Mouse (Mus musculus): ENCODE measurements around the gene Ppara. TPM values are rescaled to one million over a fixed set of nuclear protein-coding genes. Genes with fewer than 3 reads are reported as not detected.
A peak's percentile ranks its signal among the peaks of the same experiment; 100 is the strongest.

The Ppara gene
- total RNA-seq, 2 experiments from 2014 or later: 44.7 to 58.8 TPM

GRCm38 (mm10) chr15:85717800-85718199 is 17.0 kb upstream of the Ppara start:
- no peak for DNase-seq (ENCODE audit: low spot score)
- intact Hi-C loops (cut with DNase I): loop anchor here (5.0 to 10.0 kb wide), 3 partner anchors 320 to 417 kb away; partner anchors contain the start of gene Atxn10

GRCm38 (mm10) chr15:85719017-85719416 is 15.8 kb upstream of the Ppara start:
- DNase-seq (ENCODE audit: low spot score): no peak
- intact Hi-C loops (cut with DNase I): loop anchor here (5.0 to 10.0 kb wide), 3 partner anchors 318 to 416 kb away; partner anchors contain the start of gene Atxn10

- DNase-seq (ENCODE audit: low spot score): no peak
- intact Hi-C loops (cut with DNase I): no loop called here
These were observed 14.4 kb upstream of the Ppara start for GRCm38 (mm10) chr15:85720366-85720841.

- DNase-seq (ENCODE audit: low spot score): peak; percentile 56
- intact Hi-C loops (cut with DNase I): no loop called here
These were observed 10.3 kb upstream of the Ppara start for GRCm38 (mm10) chr15:85724271-85725165.

GRCm38 (mm10) chr15:85728224-85728623 is 6.6 kb upstream of the Ppara start:
- no peak for DNase-seq (ENCODE audit: low spot score)
- intact Hi-C loops (cut with DNase I): no loop called here

- DNase-seq (ENCODE audit: low spot score): no peak
- intact Hi-C loops (cut with DNase I): no loop called here
These were observed 5.5 kb upstream of the Ppara start for GRCm38 (mm10) chr15:85729256-85729655.

- intact Hi-C loops (cut with DNase I): no loop called here
These were observed 4.8 kb upstream of the Ppara start for GRCm38 (mm10) chr15:85730027-85730426.

GRCm38 (mm10) chr15:85731885-85732603 is 2.7 kb upstream of the Ppara start:
- no peak for DNase-seq (ENCODE audit: low spot score)
- intact Hi-C loops (cut with DNase I): no loop called here

More at GRCm38 (mm10) chr15:85730027-85730426, 4.8 kb upstream of the Ppara start:
- no peak for DNase-seq (ENCODE audit: low spot score)

- no peak for DNase-seq (ENCODE audit: low spot score)
- intact Hi-C loops (cut with DNase I): no loop called here
These were observed 2.2 kb upstream of the Ppara start for GRCm38 (mm10) chr15:85732604-85732968.

- no peak for DNase-seq (ENCODE audit: low spot score)
- intact Hi-C loops (cut with DNase I): no loop called here
These were observed 1.1 kb upstream of the Ppara start for GRCm38 (mm10) chr15:85733686-85734085.

- no peak for DNase-seq (ENCODE audit: low spot score)
- intact Hi-C loops (cut with DNase I): no loop called here
These were observed 635 bp upstream of the Ppara start for GRCm38 (mm10) chr15:85734148-85734547.

GRCm38 (mm10) chr15:85735063-85735835 is 466 bp downstream of the Ppara start:
- intact Hi-C loops (cut with DNase I): loop anchor here (5.0 kb wide), 1 partner anchor 77 kb away; the partner anchor contains the start of gene Cdpf1
- DNase-seq (ENCODE audit: low spot score): peak; percentile 89

- intact Hi-C loops (cut with DNase I): loop anchor here (5.0 kb wide), 1 partner anchor 76 kb away; the partner anchor contains the start of gene Cdpf1
- DNase-seq (ENCODE audit: low spot score): no peak
These were observed 1.0 kb downstream of the Ppara start for GRCm38 (mm10) chr15:85735836-85736190.

- intact Hi-C loops (cut with DNase I): loop anchor here (5.0 kb wide), 1 partner anchor 76 kb away; the partner anchor contains the start of gene Cdpf1
- no peak for DNase-seq (ENCODE audit: low spot score)
These were observed 1.7 kb downstream of the Ppara start for GRCm38 (mm10) chr15:85736506-85736905.

GRCm38 (mm10) chr15:85738416-85738815 is 3.6 kb downstream of the Ppara start:
- no peak for DNase-seq (ENCODE audit: low spot score)
- intact Hi-C loops (cut with DNase I): loop anchor here (5.0 kb wide), 1 partner anchor 74 kb away; the partner anchor contains the start of gene Cdpf1

- intact Hi-C loops (cut with DNase I): loop anchor here (5.0 kb wide), 1 partner anchor 73 kb away; the partner anchor contains the start of gene Cdpf1
- DNase-seq (ENCODE audit: low spot score): no peak
These were observed 4.2 kb downstream of the Ppara start for GRCm38 (mm10) chr15:85738939-85739338.

GRCm38 (mm10) chr15:85742608-85743007 is 7.8 kb downstream of the Ppara start:
- no peak for DNase-seq (ENCODE audit: low spot score)
- intact Hi-C loops (cut with DNase I): no loop called here

- intact Hi-C loops (cut with DNase I): no loop called here
- no peak for DNase-seq (ENCODE audit: low spot score)
These were observed 9.2 kb downstream of the Ppara start for GRCm38 (mm10) chr15:85743946-85744345.

GRCm38 (mm10) chr15:85746178-85746577 is 11.4 kb downstream of the Ppara start:
- no peak for DNase-seq (ENCODE audit: low spot score)
- intact Hi-C loops (cut with DNase I): no loop called here

GRCm38 (mm10) chr15:85746671-85747070 is 11.9 kb downstream of the Ppara start:
- no peak for DNase-seq (ENCODE audit: low spot score)
- intact Hi-C loops (cut with DNase I): no loop called here

Measured in heart, postnatal 25 days (tissue).